Mouse (Mus musculus) ES-Bruce4 (cell line): ENCODE measurements around the gene Il27ra.

Experiments used
- CTCF ChIP-seq: IDR thresholded peaks from one replicate; pipeline ENCODE4 v1.8.1; 2011; ENCODE audit warnings: low read depth, low read length
- EP300 ChIP-seq: IDR thresholded peaks from 2 replicates; pipeline ENCODE4 v1.6.1; 2011; ENCODE audit warnings: low read depth, low read length; ENCODE audit not compliant: insufficient read depth
- POLR2A ChIP-seq: IDR thresholded peaks from one replicate; pipeline ENCODE4 v1.8.1; 2011; ENCODE audit warnings: low read length; ENCODE audit not compliant: insufficient read depth

DNA sequence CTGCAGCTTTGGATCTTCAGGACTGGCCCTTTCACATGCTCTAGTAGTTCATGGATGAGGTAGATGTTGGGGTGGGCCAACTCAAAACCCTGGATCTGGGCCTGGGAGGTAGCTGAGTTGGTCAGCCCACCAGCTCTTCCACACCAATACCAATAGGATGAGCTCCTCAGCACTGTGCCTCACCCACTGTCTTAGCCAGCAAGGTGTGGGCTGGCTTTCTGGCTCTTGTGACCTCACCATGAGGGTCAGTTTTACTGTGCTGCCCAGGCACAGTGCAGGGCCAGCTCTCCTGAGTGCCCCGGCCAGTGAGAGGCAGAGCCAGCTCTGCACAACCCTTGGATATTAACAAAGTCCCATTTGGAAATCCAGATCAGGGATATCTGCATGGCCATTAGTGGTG, 15.4 kb upstream of the Il27ra start:
- TF ChIP-seq CTCF (no peak), POLR2A (no peak), EP300 (no peak)
